17 mouse cellular contexts compared by ENCODE assay signal in genomic region chr11:82477412-82477811, GRCm38 (mm10).
"Had no signal": no experiment of that assay in that cellular context is flagged by ENCODE, and none has a peak within 500 bp of the region (broad histone marks: within the 10 kb centered on the region; RNA-seq: fewer than 3 reads in every experiment).

No protein-coding gene starts in this region.

- DNase-seq: kidney, adult 2 months; kidney, postnatal 10 days; kidney, postnatal 4 days; liver, postnatal 0 days; lung, embryonic 14.5 days; thymus, adult 18-20 months; thymus, postnatal 36 days had no signal

- H3K9me3 ChIP-seq: limb, embryonic 10.5 days; limb, embryonic 13.5 days; midbrain, embryonic 12.5 days; midbrain, embryonic 15.5 days; neural tube, embryonic 12.5 days; neural tube, embryonic 15.5 days had no signal

- ATAC-seq: liver, postnatal 0 days; lung, postnatal 0 days; midbrain, embryonic 15.5 days had no signal

- H3K27ac ChIP-seq: layer of hippocampus, adult 2 months; limb, embryonic 10.5 days; limb, embryonic 13.5 days; liver, embryonic 14.5 days; macrophage; midbrain, embryonic 12.5 days; midbrain, embryonic 15.5 days; neural tube, embryonic 12.5 days; neural tube, embryonic 15.5 days had no signal

- H3K36me3 ChIP-seq: limb, embryonic 10.5 days; limb, embryonic 13.5 days; midbrain, embryonic 12.5 days; midbrain, embryonic 15.5 days; neural tube, embryonic 12.5 days; neural tube, embryonic 15.5 days had no signal

- H3K4me3 ChIP-seq: layer of hippocampus, adult 2 months; limb, embryonic 10.5 days; limb, embryonic 13.5 days; midbrain, embryonic 12.5 days; midbrain, embryonic 15.5 days; neural tube, embryonic 12.5 days; neural tube, embryonic 15.5 days had no signal

- H3K9ac ChIP-seq: limb, embryonic 13.5 days; liver, embryonic 14.5 days; liver, postnatal 0 days; lung, embryonic 14.5 days; midbrain, embryonic 12.5 days; midbrain, embryonic 15.5 days; neural tube, embryonic 12.5 days; neural tube, embryonic 15.5 days had no signal

- H3K27me3 ChIP-seq: limb, embryonic 13.5 days; midbrain, embryonic 15.5 days; neural tube, embryonic 12.5 days; neural tube, embryonic 15.5 days had no signal

- H3K4me2 ChIP-seq: limb, embryonic 13.5 days; lung, embryonic 14.5 days; midbrain, embryonic 12.5 days; midbrain, embryonic 15.5 days; neural tube, embryonic 12.5 days; neural tube, embryonic 15.5 days had no signal
